8 mouse cellular contexts compared by ENCODE assay signal in genomic region chr17:23706212-23706611, GRCm38 (mm10). TPM values are rescaled to one million over a fixed set of nuclear protein-coding genes. Genes with fewer than 3 reads are reported as not detected.
DNase-seq lines count a peak whose midpoint lies in the region; ATAC-seq and TF ChIP-seq lines count a peak whose summit lies in the region.

No protein-coding gene starts in this region.

- TF ChIP-seq CTCF in kidney, adult 2 months (conservative IDR thresholded peaks at IDR 0.05; ENCODE audit: insufficient read depth, insufficient read length, low read depth, low read length): peak; percentile 91

- no peak overlapping the region for H3K4me2 ChIP-seq in limb, embryonic 11.5 days (ENCODE audit: low read depth, severe bottlenecking)
- H3K4me2 ChIP-seq in stomach, embryonic 16.5 days (ENCODE audit: low read depth, low read length): no peak overlapping the region

- H3K4me3 ChIP-seq in kidney, adult 2 months (ENCODE audit: insufficient read depth, low read depth, low read length): no peak overlapping the region
- H3K4me3 ChIP-seq in limb, embryonic 11.5 days (ENCODE audit: low read depth, low read length): no peak overlapping the region
- H3K4me3 ChIP-seq in stomach, embryonic 16.5 days (replicated peaks; ENCODE audit: low read length): no peak overlapping the region

- H3K27me3 ChIP-seq in kidney, adult 2 months (replicated peaks; ENCODE audit: control insufficient read depth, insufficient read depth, low read length): no peaks in the 10 kb centered on the region
- no peaks in the 10 kb centered on the region for H3K27me3 ChIP-seq in limb, embryonic 11.5 days (ENCODE audit: control insufficient read depth, insufficient read depth, low read length)
- H3K27me3 ChIP-seq in stomach, embryonic 16.5 days (ENCODE audit: control insufficient read depth, insufficient read depth, low read length): peaks cover under 1% of the 10 kb centered on the region; the same call in 1 of the 2 replicates

- no peaks in the 10 kb centered on the region for H3K36me3 ChIP-seq in kidney, adult 2 months (ENCODE audit: control insufficient read depth, insufficient read depth, low read length)
- no peaks in the 10 kb centered on the region for H3K36me3 ChIP-seq in limb, embryonic 11.5 days (ENCODE audit: control insufficient read depth, insufficient read depth, low read length)
- H3K36me3 ChIP-seq in stomach, embryonic 16.5 days (ENCODE audit: control insufficient read depth, insufficient read depth, low read length): no peaks in the 10 kb centered on the region

- no peak for TF ChIP-seq POLR2A in kidney, adult 2 months (IDR thresholded peaks at IDR 0.05; ENCODE audit: low read depth, low read length)

- no peak overlapping the region for H3K27ac ChIP-seq in kidney, adult 2 months (ENCODE audit: insufficient read depth, low read depth, low read length)
- H3K27ac ChIP-seq in limb, embryonic 11.5 days (replicated peaks; ENCODE audit: low read depth, low read length): no peak overlapping the region
- no peak overlapping the region for H3K27ac ChIP-seq in stomach, embryonic 16.5 days (ENCODE audit: low read length)

- DNase-seq in 416B (ENCODE audit: low read depth): peak; percentile 75
- DNase-seq in adrenal gland, adult (ENCODE audit: inconsistent age in 2 of 2, low spot score in 1 of 2): peak; percentile 75 to 87
- DNase-seq in embryo, embryonic 10 days (ENCODE audit: low spot score): peak; percentile 85
- DNase-seq in gastrocnemius, postnatal 10 days: peak; percentile 85
- DNase-seq in kidney, adult 2 months: peak; percentile 78
- peak; percentile 90 for DNase-seq in limb, embryonic 11.5 days (ENCODE audit: low spot score)
- DNase-seq in naive thymus-derived CD4-positive, alpha-beta T cell, adult 2 months (ENCODE audit: low read depth): peak; percentile 83

- H3K4me1 ChIP-seq in kidney, adult 2 months (ENCODE audit: control insufficient read depth, insufficient read depth, low read length): no peaks in the 10 kb centered on the region
- H3K4me1 ChIP-seq in limb, embryonic 11.5 days (ENCODE audit: control insufficient read depth, insufficient read depth, low read length): no peaks in the 10 kb centered on the region
- H3K4me1 ChIP-seq in stomach, embryonic 16.5 days (ENCODE audit: control insufficient read depth, insufficient read depth, low read length): no peaks in the 10 kb centered on the region

- H3K9ac ChIP-seq in limb, embryonic 11.5 days (ENCODE audit: low read length): no peak overlapping the region
- H3K9ac ChIP-seq in stomach, embryonic 16.5 days (ENCODE audit: low read length): no peak overlapping the region; the same call in 1 of the 2 replicates

- 3% methylated on average over 3 of the region's 3 CpGs for WGBS in kidney, adult 2 months
- 0% methylated on average over 3 of the region's 3 CpGs for WGBS in limb, embryonic 11.5 days
- WGBS in stomach, embryonic 16.5 days: 4% methylated on average over 3 of the region's 3 CpGs

- H3K9me3 ChIP-seq in limb, embryonic 11.5 days (ENCODE audit: control insufficient read depth, low read length): no peaks in the 10 kb centered on the region
- no peaks in the 10 kb centered on the region for H3K9me3 ChIP-seq in stomach, embryonic 16.5 days (replicated peaks; ENCODE audit: control insufficient read depth, low read length)

- ATAC-seq in limb, embryonic 11.5 days (ENCODE audit: insufficient number of reproducible peaks, low FRiP score, low TSS enrichment, low read depth): no peak; the same call in 1 of the 2 replicates
- ATAC-seq in stomach, embryonic 16.5 days (ENCODE audit: insufficient read depth, low FRiP score): peak; percentile 49; the same call in 1 of the 2 replicates

RNA-seq across cellular contexts. Expression of gene 1520401A03Rik, which starts 16.4 kb away (rescaled TPM):
- total RNA-seq in gastrocnemius, postnatal 10 days (2021): under 1 TPM; 0.12 to 0.23 TPM
- 0.05 TPM in 1 of 2 replicates, not detected in the other for polyA plus RNA-seq in kidney, adult 2 months (2012; rRNA removed)
- polyA plus RNA-seq in limb, embryonic 11.5 days (2014; fragmentation: Nextera tagmentation; extraction: Ambion mirVana): 0.09 and 0.13 TPM in 2 replicates
- 0.23 TPM in 1 of 2 replicates, not detected in the other for polyA plus RNA-seq in stomach, embryonic 16.5 days (2015; fragmentation: Nextera tagmentation; extraction: Ambion mirVana)

RNA-seq across cellular contexts. Expression of gene Pkmyt1, which starts 19.9 kb away (rescaled TPM):
- total RNA-seq in gastrocnemius, postnatal 10 days (2021): 1 to 10 TPM; 4.7 to 5.6 TPM
- polyA plus RNA-seq in kidney, adult 2 months (2012; rRNA removed): 4.1 and 5.2 TPM in 2 replicates
- 47.8 and 51.6 TPM in 2 replicates for polyA plus RNA-seq in limb, embryonic 11.5 days (2014; fragmentation: Nextera tagmentation; extraction: Ambion mirVana)
- 40.9 and 43.3 TPM in 2 replicates for polyA plus RNA-seq in stomach, embryonic 16.5 days (2015; fragmentation: Nextera tagmentation; extraction: Ambion mirVana)

RNA-seq across cellular contexts. Expression of gene Cldn9, which starts 22.4 kb away (rescaled TPM):
- total RNA-seq in gastrocnemius, postnatal 10 days (2021): under 1 TPM; 0.54 to 0.70 TPM
- 0.14 and 0.45 TPM in 2 replicates for polyA plus RNA-seq in kidney, adult 2 months (2012; rRNA removed)
- polyA plus RNA-seq in limb, embryonic 11.5 days (2014; fragmentation: Nextera tagmentation; extraction: Ambion mirVana): 7.4 and 7.6 TPM in 2 replicates
- 1.3 and 2.2 TPM in 2 replicates for polyA plus RNA-seq in stomach, embryonic 16.5 days (2015; fragmentation: Nextera tagmentation; extraction: Ambion mirVana)

RNA-seq across cellular contexts. Expression of gene Cldn6, which starts 27.2 kb away (rescaled TPM):
- not detected for total RNA-seq in gastrocnemius, postnatal 10 days (2021)
- 2.5 and 2.6 TPM in 2 replicates for polyA plus RNA-seq in kidney, adult 2 months (2012; rRNA removed)
- polyA plus RNA-seq in limb, embryonic 11.5 days (2014; fragmentation: Nextera tagmentation; extraction: Ambion mirVana): 21.3 and 23.3 TPM in 2 replicates
- polyA plus RNA-seq in stomach, embryonic 16.5 days (2015; fragmentation: Nextera tagmentation; extraction: Ambion mirVana): 69.6 and 70.6 TPM in 2 replicates

RNA-seq across cellular contexts. Expression of gene Tnfrsf12a, which starts 28.9 kb away (rescaled TPM):
- total RNA-seq in gastrocnemius, postnatal 10 days (2021): 10 to 100 TPM; 33.4 to 51.3 TPM
- polyA plus RNA-seq in kidney, adult 2 months (2012; rRNA removed): 10.0 and 14.4 TPM in 2 replicates
- 4.3 and 5.0 TPM in 2 replicates for polyA plus RNA-seq in limb, embryonic 11.5 days (2014; fragmentation: Nextera tagmentation; extraction: Ambion mirVana)
- 24.1 and 26.6 TPM in 2 replicates for polyA plus RNA-seq in stomach, embryonic 16.5 days (2015; fragmentation: Nextera tagmentation; extraction: Ambion mirVana)
